Mouse (Mus musculus) stomach, embryonic 15.5 days (tissue): ENCODE measurements around the gene Aqr. TPM values are rescaled to one million over a fixed set of nuclear protein-coding genes. Genes with fewer than 3 reads are reported as not detected.
A peak's percentile ranks its signal among the peaks of the same experiment; 100 is the strongest.

Experiments
- ATAC-seq: fragments of 200-750 bp; cut with Nextera tagmentation; 2 replicates; pipeline ENCODE4 v1.8.0; 2017; ENCODE audit warnings: low read depth, moderate number of reproducible peaks, moderate TSS enrichment; ENCODE audit not compliant: insufficient read depth, low FRiP score
- H3K27ac ChIP-seq: fragments of 300-500 bp; sonication (generic); 2 replicates; pipeline ENCODE4 v1.5.1; 2015; ENCODE audit warnings: mild to moderate bottlenecking, inconsistent platforms
- H3K27me3 ChIP-seq: fragments of 300-500 bp; sonication (generic); replicated peaks from 2 replicates; pipeline ENCODE4 v1.6.1; 2015; ENCODE audit warnings: inconsistent platforms
- H3K36me3 ChIP-seq: fragments of 300-500 bp; sonication (generic); 2 replicates; pipeline ENCODE4 v1.6.1; 2015; ENCODE audit warnings: inconsistent platforms
- H3K4me1 ChIP-seq: fragments of 300-500 bp; sonication (generic); 2 replicates; pipeline ENCODE4 v1.6.1; 2015; ENCODE audit warnings: inconsistent platforms
- H3K4me2 ChIP-seq: fragments of 300-500 bp; sonication (generic); 2 replicates; pipeline ENCODE4 v1.6.1; 2015; ENCODE audit warnings: mild to moderate bottlenecking, inconsistent platforms
- H3K4me3 ChIP-seq: fragments of 300-500 bp; sonication (generic); replicated peaks from 2 replicates; pipeline ENCODE4 v1.5.1; 2015; ENCODE audit warnings: inconsistent platforms
- H3K9ac ChIP-seq: fragments of 300-500 bp; sonication (generic); 2 replicates; pipeline ENCODE4 v1.6.1; 2015; ENCODE audit warnings: inconsistent platforms
- H3K9me3 ChIP-seq: fragments of 300-500 bp; sonication (generic); 2 replicates; pipeline ENCODE4 v1.6.1; 2016; ENCODE audit warnings: inconsistent platforms
- WGBS: fragments of 180-500 bp; shearing (Covaris S2); methylation state at CpG from one replicate; pipeline ENCODE4 v1.1.7; 2015; 5-methylcytosine and 5-hydroxymethylcytosine counted together
- microRNA-seq: library from miRNA; unstranded; fragments of <30 nt; microRNA quantifications from one replicate; pipeline ENCODE4, GENCODE M21; 2016
- polyA plus RNA-seq: library from polyadenylated mRNA; unstranded; fragments of >200 nt; fragmentation: Nextera tagmentation; extraction: Ambion mirVana; gene quantifications from 2 replicates; pipeline ENCODE4 v1.2.1, GENCODE M21; 2015

Aqr gene
- polyA plus RNA-seq, 1 experiment from 2014 or later = 39.4 TPM

GRCm38 (mm10) chr2:114057303-114057853, 129.4 kb downstream of the Aqr start:
- Histone ChIP-seq H3K9me3 (no peaks in the 10 kb centered on the region), H3K27ac (no peak overlapping the region), H3K36me3 (no peaks in the 10 kb centered on the region), H3K9ac (no peak overlapping the region), H3K4me3 (no peak overlapping the region), H3K4me2 (no peak overlapping the region), H3K27me3 (no peaks in the 10 kb centered on the region), H3K4me1 (peaks cover 6% of the 10 kb centered on the region; the same call in 1 of the 2 replicates)
- 15% methylated on average over 10 of the region's 10 CpGs for WGBS
- peak; percentile 50; the same call in 1 of the 2 replicates for ATAC-seq

- Histone ChIP-seq H3K4me2 (no peak overlapping the region), H3K36me3 (no peaks in the 10 kb centered on the region), H3K27me3 (no peaks in the 10 kb centered on the region), H3K4me3 (no peak overlapping the region), H3K9ac (no peak overlapping the region), H3K4me1 (peaks cover 6% of the 10 kb centered on the region; the same call in 1 of the 2 replicates), H3K9me3 (no peaks in the 10 kb centered on the region), H3K27ac (no peak overlapping the region)
- ATAC-seq = no peak
- 81% methylated on average over 4 of the region's 4 CpGs for WGBS
These were observed 132.7 kb downstream of the Aqr start for GRCm38 (mm10) chr2:114054129-114054528.

- 28% methylated on average over 14 of the region's 14 CpGs for WGBS
- H3K4me1 ChIP-seq = peaks cover 6% of the 10 kb centered on the region; the same call in 1 of the 2 replicates
- H3K27ac ChIP-seq = no peak within 1 kb of the TSS
- no peaks in the 10 kb centered on the region for H3K9me3 ChIP-seq
- no peak within 1 kb of the TSS for H3K9ac ChIP-seq
- peak within 1 kb of the TSS; percentile 39 for H3K4me2 ChIP-seq
- no peaks in the 10 kb centered on the region for H3K36me3 ChIP-seq
- H3K4me3 ChIP-seq = peak within 1 kb of the TSS; percentile 10; the same call in 1 of the 2 replicates
- peak; percentile 47 for ATAC-seq
- H3K27me3 ChIP-seq = no peaks in the 10 kb centered on the region
These were observed 133.9 kb downstream of the Aqr start, which contains the start of gene Actc1 for GRCm38 (mm10) chr2:114052696-114053598. Gene Actc1, minus strand, starts transcription at chr2:114053548.

- no peak for ATAC-seq
These were observed 135.0 kb downstream of the Aqr start for GRCm38 (mm10) chr2:114051871-114052241.

More at GRCm38 (mm10) chr2:114051871-114052241, 135.0 kb downstream of the Aqr start:
- Histone ChIP-seq H3K27ac (no peak overlapping the region), H3K36me3 (no peaks in the 10 kb centered on the region), H3K4me1 (no peaks in the 10 kb centered on the region), H3K4me3 (no peak overlapping the region), H3K9me3 (no peaks in the 10 kb centered on the region), H3K27me3 (no peaks in the 10 kb centered on the region), H3K9ac (no peak overlapping the region), H3K4me2 (no peak overlapping the region)
- 87% methylated on average over 14 of the region's 14 CpGs for WGBS

Small RNA genes within 50 kb of the gene (microRNA-seq; reads per million reads assigned to microRNA genes)
- not detected for gene Mir7002

Other genes with a start within 250 kb of the Aqr start
- 0.94 and 1.1 TPM in 2 replicates for gene Gjd2, start 173.4 kb downstream of the Aqr start, polyA plus RNA-seq
- gene Actc1, start 133.5 kb downstream of the Aqr start, polyA plus RNA-seq = 52.9 and 87.8 TPM in 2 replicates
- 4.0 and 4.4 TPM in 2 replicates for gene Zfp770, start 14.4 kb upstream of the Aqr start, polyA plus RNA-seq